Mouse (Mus musculus) left cerebral cortex, postnatal 4 days (tissue): ENCODE measurements at regions not wholly inside any gene's neighbourhood (a gene's known extent, or its start where the extent isn't known, plus 50 kb on each side); places are given as distances from the start of the nearest gene placed in this dataset.

Experiments used
- DNase-seq: peaks from one replicate; pipeline ENCODE4 v3.0.0-alpha.2; 2022
- intact Hi-C: fragments of 180-260 bp; cut with DNase I; formaldehyde crosslinking; loops from one replicate; pipeline ENCODE4 v1.15.1; 2025

- no peak for DNase-seq
- intact Hi-C loops, result no loop called here
Observed at GRCm38 (mm10) chr2:138640654-138641053, 384.3 kb downstream of the Btbd3 start.

DNA sequence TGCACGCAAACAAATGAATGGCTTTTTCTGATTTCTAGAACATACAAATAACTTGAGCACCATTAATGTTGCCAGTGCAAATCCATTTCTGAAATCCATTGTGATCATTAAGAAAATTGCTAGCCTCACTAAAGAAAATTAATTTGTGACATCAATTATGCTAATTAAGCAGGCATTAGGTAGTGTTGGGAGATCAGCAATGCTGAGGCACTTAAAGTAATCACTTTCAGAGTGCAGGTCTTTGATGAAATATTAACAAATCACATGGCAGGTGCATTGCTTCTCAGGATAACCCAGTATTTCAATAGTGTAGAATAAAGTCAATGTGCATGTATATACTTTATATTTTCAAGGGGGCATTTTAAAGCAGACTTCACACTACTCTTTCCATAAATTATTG lies 385.0 kb downstream of the Btbd3 start:
- no peak for DNase-seq
- intact Hi-C loops, result no loop called here

GRCm38 (mm10) chr2:138648616-138649015 lies 392.3 kb downstream of the Btbd3 start:
- no peak for DNase-seq
- intact Hi-C loops, result no loop called here

GRCm38 (mm10) chr2:138659376-138659775 lies 403.0 kb downstream of the Btbd3 start:
- intact Hi-C loops, result no loop called here

GRCm38 (mm10) chr2:138670307-138670706 lies 413.9 kb downstream of the Btbd3 start:
- DNase-seq, result no peak
- intact Hi-C loops, result no loop called here

More at GRCm38 (mm10) chr2:138659376-138659775, 403.0 kb downstream of the Btbd3 start:
- DNase-seq, result peak; percentile 53

DNA sequence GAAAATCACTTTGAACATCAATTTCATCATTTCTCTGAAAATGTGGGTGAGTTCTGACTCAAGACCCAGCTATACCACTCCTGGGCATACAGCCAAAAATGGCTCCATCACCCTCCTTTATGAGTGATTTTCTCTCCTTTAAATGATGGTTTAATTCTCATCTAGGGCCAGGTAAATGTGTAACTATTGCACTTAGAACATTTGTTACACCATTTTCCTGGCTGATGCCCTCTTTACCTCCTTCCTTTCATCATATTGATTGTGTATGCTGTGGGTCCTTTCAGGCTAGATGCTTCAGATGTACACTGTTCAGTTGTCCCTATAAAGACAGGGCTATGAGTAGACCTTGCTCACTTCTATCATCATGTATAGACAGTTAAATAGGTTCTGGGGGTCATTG lies 418.4 kb downstream of the Btbd3 start:
- intact Hi-C loops, result no loop called here

GRCm38 (mm10) chr2:138675229-138676065 lies 419.1 kb downstream of the Btbd3 start:
- DNase-seq, result no peak
- intact Hi-C loops, result no loop called here

More for the DNA sequence above, 418.4 kb downstream of the Btbd3 start:
- DNase-seq, result no peak

GRCm38 (mm10) chr2:138688140-138688871 lies 431.9 kb downstream of the Btbd3 start:
- intact Hi-C loops, result no loop called here
- no peak for DNase-seq

DNA sequence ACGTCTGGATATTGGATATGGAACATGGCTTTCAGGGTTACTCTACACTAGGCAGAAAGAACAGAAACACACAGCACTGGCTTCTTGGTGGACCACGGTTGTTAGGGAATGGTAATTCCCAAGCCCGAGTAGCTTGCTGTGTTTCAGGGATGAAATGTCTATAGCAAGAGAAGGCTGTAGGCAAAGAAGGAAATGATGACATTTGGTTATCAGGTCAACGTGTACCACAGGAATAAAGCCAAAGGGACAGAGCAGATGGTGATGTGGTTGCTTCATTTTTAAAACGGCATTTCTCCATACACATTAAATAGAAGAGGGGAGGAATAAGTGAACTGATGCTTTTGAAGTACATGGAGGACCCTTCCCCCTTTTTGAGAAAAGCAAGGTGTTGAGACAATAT lies 433.1 kb downstream of the Btbd3 start:
- no peak for DNase-seq
- intact Hi-C loops, result no loop called here

- DNase-seq, result no peak
- intact Hi-C loops, result no loop called here
Observed at GRCm38 (mm10) chr2:138702783-138703182, 446.4 kb downstream of the Btbd3 start.

GRCm38 (mm10) chr2:138703943-138704541 lies 447.7 kb downstream of the Btbd3 start:
- intact Hi-C loops, result no loop called here
- no peak for DNase-seq

DNA sequence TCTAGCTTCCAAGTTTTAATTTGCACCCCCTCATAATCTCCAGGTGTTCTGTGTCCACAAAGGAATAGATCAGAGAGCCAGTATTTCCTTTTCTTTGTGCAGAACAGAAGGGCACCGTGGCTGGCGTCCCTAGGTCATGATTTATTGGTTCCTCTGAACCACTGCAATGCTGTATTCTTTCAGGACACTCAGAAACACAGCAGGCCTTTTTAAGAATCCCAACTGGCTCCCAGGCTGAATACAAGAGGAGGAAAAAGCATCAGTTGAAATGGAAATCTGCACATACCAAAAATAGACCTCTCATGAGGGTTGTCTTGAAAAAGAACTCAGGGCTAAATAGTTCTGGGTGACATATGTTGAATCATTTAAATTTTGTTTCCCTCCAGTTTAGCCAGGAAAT lies 452.4 kb downstream of the Btbd3 start:
- DNase-seq, result no peak
- intact Hi-C loops, result no loop called here

DNA sequence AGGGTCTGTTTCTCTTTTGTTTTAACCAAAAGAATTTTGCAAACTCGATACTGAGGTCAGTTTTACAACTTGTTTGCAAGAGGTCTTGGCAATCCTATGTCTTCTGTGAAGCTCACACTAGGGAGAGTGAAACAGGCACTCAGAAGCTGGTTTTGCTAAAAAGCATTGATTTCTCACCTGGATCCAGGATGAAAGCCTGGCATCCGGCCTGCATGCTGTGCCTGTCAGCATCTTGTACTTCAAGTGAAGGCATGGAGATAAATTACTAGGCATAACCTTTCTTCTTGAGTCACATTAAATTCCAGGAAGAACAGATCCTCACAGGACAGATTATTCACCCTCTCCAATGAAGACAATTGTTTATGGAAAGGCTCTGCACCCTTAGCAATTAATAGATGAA lies 477.5 kb downstream of the Btbd3 start:
- intact Hi-C loops, result no loop called here
- peak; percentile 1 for DNase-seq

- intact Hi-C loops, result no loop called here
- no peak for DNase-seq
Observed at GRCm38 (mm10) chr2:138744806-138745205, 488.4 kb downstream of the Btbd3 start.

GRCm38 (mm10) chr2:138760439-138760963 lies 504.1 kb downstream of the Btbd3 start:
- DNase-seq, result no peak
- intact Hi-C loops, result no loop called here

DNA sequence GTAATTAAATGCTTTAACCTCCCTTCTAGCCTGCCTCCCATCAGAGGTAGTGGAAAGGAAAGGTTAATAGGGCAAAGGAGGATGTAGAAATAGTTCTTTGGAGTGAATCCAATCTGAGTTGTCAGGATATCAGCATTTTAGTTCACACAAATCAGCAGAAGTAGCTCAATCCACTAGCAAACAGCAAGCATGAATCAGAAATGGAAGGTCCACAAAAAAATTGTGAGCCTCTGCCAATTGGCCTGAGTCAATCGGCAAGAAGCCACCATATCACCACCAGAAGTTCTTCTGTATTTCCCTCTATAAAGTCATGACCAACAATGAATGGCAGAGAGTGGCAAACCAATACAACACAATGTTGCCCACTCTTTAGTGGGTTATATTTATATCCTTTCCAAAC lies 505.0 kb downstream of the Btbd3 start:
- DNase-seq, result no peak
- intact Hi-C loops, result no loop called here

GRCm38 (mm10) chr2:138766275-138766842 lies 510.0 kb downstream of the Btbd3 start:
- intact Hi-C loops, result no loop called here
- DNase-seq, result no peak

- intact Hi-C loops, result no loop called here
- no peak for DNase-seq
Observed at GRCm38 (mm10) chr2:138783781-138784180, 527.4 kb downstream of the Btbd3 start.

DNA sequence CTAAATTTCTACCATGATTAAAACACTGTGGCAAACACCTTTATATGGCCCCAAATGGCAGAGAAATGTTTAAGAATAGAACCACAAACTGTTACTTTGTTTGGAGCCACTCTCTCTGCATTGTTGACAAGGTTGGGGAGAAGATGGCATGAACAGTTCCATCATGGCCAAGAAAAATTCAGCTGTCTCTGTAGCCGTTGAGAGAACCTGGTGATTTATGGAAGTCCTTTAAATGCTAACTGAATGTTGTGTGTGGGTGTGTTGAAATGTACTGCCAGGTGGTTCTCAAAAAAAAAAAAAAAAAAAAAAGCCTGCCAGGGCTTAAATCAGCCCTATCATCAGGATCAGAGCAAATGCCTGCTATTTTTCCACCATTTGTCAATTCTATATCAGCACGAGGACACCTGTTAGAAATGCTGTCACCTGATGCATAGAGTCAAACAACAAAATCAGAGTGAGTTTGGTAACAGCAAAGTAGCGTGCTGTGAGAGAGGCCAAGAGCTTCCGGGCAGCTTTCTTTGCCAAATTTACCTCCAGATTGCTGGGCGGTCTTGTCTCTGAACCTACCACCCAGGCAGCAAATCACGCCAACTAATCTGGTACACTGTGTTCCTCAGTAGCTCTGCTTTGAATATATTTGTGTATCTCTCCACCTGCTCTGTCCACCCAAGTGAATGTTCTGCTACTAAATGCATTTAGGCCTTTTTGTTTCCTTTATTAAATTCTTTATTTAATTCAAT lies 536.5 kb downstream of the Btbd3 start:
- no peak for DNase-seq
- intact Hi-C loops, result no loop called here

DNA sequence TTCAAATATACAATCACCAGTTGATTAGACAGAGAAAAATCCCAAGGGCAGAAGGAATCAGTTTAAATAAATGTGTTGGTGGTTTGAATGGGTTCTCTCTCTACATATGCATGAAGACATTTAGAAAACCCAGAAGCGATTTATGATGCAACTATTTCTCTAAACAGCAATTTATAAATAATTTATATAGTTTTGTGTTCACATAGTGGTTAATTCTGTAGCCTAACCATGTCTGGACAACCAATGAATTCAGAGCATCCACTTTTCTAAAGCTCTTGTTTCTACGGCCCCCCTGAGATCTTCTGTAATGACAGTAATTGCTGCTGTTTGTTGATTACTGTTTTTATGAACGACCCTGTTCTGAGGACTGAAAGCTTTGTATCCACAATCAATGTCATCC lies 549.8 kb downstream of the Btbd3 start:
- no peak for DNase-seq
- intact Hi-C loops, result no loop called here
